Mouse (Mus musculus): ENCODE measurements at regions not wholly inside any gene's neighbourhood (a gene's known extent, or its start where the extent isn't known, plus 50 kb on each side); places are given as distances from the start of the nearest gene placed in this dataset.

DNA sequence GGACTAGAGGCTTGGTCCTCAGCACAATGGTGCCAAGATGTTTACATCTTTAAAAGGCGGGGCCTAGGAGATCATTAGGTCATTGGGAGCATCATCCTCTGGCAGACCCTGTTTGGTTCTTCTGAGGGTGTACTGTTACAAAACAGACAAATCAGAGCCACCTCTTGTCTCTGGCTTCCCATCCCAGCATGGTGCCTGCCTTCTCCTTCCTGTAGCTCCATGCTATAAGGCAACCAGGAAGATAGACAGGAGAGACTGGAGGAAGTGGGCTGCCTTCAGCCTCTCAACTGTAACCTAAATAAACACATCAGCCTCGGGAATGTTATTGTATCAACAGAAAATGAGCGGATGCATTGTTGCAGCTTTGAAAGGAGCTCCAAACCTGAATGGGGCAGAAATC, 529.8 kb upstream of the Gm765 start:
- Histone ChIP-seq H3K27ac (ENCODE audit: low read depth, low read length) (no peak overlapping the region), H3K4me3 (ENCODE audit: low read depth, low read length) (no peak overlapping the region), H3K27me3 (ENCODE audit: control insufficient read depth, insufficient read depth, low read length) (no peaks in the 10 kb centered on the region), H3K9me3 (ENCODE audit: control insufficient read depth, low read length) (no peaks in the 10 kb centered on the region), H3K36me3 (ENCODE audit: control insufficient read depth, insufficient read depth, low read length) (no peaks in the 10 kb centered on the region), H3K9ac (ENCODE audit: low read length) (no peak overlapping the region), H3K4me2 (ENCODE audit: low read depth, low read length, severe bottlenecking) (no peak overlapping the region), H3K4me1 (replicated peaks; ENCODE audit: control insufficient read depth, insufficient read depth, low read length) (no peaks in the 10 kb centered on the region)
- WGBS: 72% methylated on average over 3 of the region's 3 CpGs
- ATAC-seq (replicated peaks; ENCODE audit: low FRiP score) (no peak), DNase-seq (ENCODE audit: low spot score) (no peak)

DNA sequence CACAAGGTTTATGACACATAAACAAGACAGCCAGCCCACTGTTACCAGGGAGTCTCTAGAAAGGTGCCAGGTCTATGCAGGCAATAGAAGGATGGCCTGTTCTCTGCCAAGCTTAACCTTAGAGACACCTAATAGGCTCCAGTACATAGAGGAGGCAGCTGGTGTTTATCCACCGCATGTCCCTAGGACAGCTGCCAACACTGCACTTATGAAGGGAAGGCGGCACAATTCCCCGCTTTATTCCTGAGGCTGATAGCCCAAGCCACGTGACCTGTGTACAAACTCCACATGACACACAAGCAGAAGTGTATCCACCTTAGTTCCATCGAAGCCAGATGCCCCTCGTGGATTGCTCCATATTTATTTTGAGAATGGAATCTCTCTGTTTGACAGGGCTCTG, 527.2 kb upstream of the Gm765 start:
- no peaks in the 10 kb centered on the region for H3K9me3 ChIP-seq (ENCODE audit: control insufficient read depth, low read length)
- H3K36me3 ChIP-seq (ENCODE audit: control insufficient read depth, insufficient read depth, low read length): no peaks in the 10 kb centered on the region
- no peaks in the 10 kb centered on the region for H3K4me1 ChIP-seq (replicated peaks; ENCODE audit: control insufficient read depth, insufficient read depth, low read length)
- no peak overlapping the region for H3K4me2 ChIP-seq (ENCODE audit: low read depth, low read length, severe bottlenecking)
- ATAC-seq (replicated peaks; ENCODE audit: low FRiP score): no peak
- no peak overlapping the region for H3K9ac ChIP-seq (ENCODE audit: low read length)
- no peak overlapping the region for H3K4me3 ChIP-seq (ENCODE audit: low read depth, low read length)
- no peaks in the 10 kb centered on the region for H3K27me3 ChIP-seq (ENCODE audit: control insufficient read depth, insufficient read depth, low read length)
- 91% methylated on average over 6 of the region's 6 CpGs for WGBS
- DNase-seq (ENCODE audit: low spot score): no peak
- no peak overlapping the region for H3K27ac ChIP-seq (ENCODE audit: low read depth, low read length)

- Histone ChIP-seq H3K4me1 (replicated peaks; ENCODE audit: control insufficient read depth, insufficient read depth, low read length) (no peaks in the 10 kb centered on the region), H3K36me3 (ENCODE audit: control insufficient read depth, insufficient read depth, low read length) (no peaks in the 10 kb centered on the region), H3K4me2 (ENCODE audit: low read depth, low read length, severe bottlenecking) (no peak overlapping the region), H3K27me3 (ENCODE audit: control insufficient read depth, insufficient read depth, low read length) (no peaks in the 10 kb centered on the region), H3K27ac (ENCODE audit: low read depth, low read length) (no peak overlapping the region), H3K4me3 (ENCODE audit: low read depth, low read length) (no peak overlapping the region), H3K9ac (ENCODE audit: low read length) (no peak overlapping the region), H3K9me3 (ENCODE audit: control insufficient read depth, low read length) (no peaks in the 10 kb centered on the region)
- ATAC-seq (replicated peaks; ENCODE audit: low FRiP score): no peak
- DNase-seq (ENCODE audit: low spot score): no peak
- WGBS: 88% methylated on average over 2 of the region's 2 CpGs
These were observed 521.8 kb upstream of the Gm765 start for GRCm38 (mm10) chr6:98864306-98864705.

DNA sequence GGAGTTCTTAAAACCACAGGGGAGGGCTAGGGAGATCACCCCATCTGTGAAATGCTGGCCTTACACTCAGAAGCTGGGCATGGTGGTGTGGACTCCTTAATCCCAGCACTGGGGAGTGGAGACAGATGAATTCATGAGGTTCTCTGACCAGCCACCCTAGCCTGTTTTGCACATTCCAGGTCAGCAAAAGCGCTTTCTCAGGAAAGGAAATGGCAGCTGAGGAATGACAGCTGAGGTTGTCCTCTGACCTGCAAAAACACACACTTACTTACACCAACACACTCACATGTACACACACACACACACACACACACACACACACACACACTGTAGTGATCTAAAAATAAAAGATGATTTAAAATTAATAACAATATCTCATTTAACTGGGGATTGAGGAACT, 513.4 kb upstream of the Gm765 start:
- WGBS: 83% methylated on average over 1 of the region's 1 CpGs
- H3K27me3 ChIP-seq (ENCODE audit: control insufficient read depth, insufficient read depth, low read length): no peaks in the 10 kb centered on the region
- ATAC-seq (replicated peaks; ENCODE audit: low FRiP score): no peak
- no peak overlapping the region for H3K9ac ChIP-seq (ENCODE audit: low read length)
- H3K4me2 ChIP-seq (ENCODE audit: low read depth, low read length, severe bottlenecking): no peak overlapping the region
- H3K4me1 ChIP-seq (replicated peaks; ENCODE audit: control insufficient read depth, insufficient read depth, low read length): no peaks in the 10 kb centered on the region
- no peak overlapping the region for H3K27ac ChIP-seq (ENCODE audit: low read depth, low read length)
- H3K36me3 ChIP-seq (ENCODE audit: control insufficient read depth, insufficient read depth, low read length): no peaks in the 10 kb centered on the region
- no peak overlapping the region for H3K4me3 ChIP-seq (ENCODE audit: low read depth, low read length)
- no peaks in the 10 kb centered on the region for H3K9me3 ChIP-seq (ENCODE audit: control insufficient read depth, low read length)
- no peak for DNase-seq (ENCODE audit: low spot score)

DNA sequence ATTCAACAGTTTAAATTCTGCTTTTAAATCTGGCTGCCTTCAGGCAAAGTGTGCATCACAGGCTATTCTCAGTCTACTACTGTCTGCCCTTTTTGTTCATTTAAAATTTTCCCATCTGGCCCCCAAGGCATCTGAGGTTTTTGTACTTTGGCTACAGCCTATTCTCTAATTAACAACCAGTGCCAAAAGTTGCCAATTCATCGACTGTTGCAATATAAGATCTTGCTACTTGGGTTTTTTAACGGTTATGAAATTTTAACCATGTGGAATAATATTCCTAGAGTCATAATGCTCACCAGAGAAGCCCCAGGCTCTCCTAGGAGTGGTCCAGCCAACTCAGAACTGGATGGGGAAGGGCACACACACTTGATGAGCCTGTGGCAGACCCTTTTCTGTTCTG, 508.4 kb upstream of the Gm765 start:
- no peak for ATAC-seq (replicated peaks; ENCODE audit: low FRiP score)
- no peak for DNase-seq (ENCODE audit: low spot score)
- Histone ChIP-seq H3K4me1 (replicated peaks; ENCODE audit: control insufficient read depth, insufficient read depth, low read length) (no peaks in the 10 kb centered on the region), H3K9me3 (ENCODE audit: control insufficient read depth, low read length) (no peaks in the 10 kb centered on the region), H3K27me3 (ENCODE audit: control insufficient read depth, insufficient read depth, low read length) (no peaks in the 10 kb centered on the region), H3K36me3 (ENCODE audit: control insufficient read depth, insufficient read depth, low read length) (no peaks in the 10 kb centered on the region), H3K4me3 (ENCODE audit: low read depth, low read length) (no peak overlapping the region), H3K4me2 (ENCODE audit: low read depth, low read length, severe bottlenecking) (no peak overlapping the region), H3K27ac (ENCODE audit: low read depth, low read length) (no peak overlapping the region), H3K9ac (ENCODE audit: low read length) (no peak overlapping the region)
- 79% methylated on average over 2 of the region's 2 CpGs for whole genome bisulfite sequencing

GRCm38 (mm10) chr6:98848835-98849234, 506.3 kb upstream of the Gm765 start:
- 87% methylated on average over 1 of the region's 1 CpGs for WGBS
- H3K27me3 ChIP-seq (ENCODE audit: control insufficient read depth, insufficient read depth, low read length): no peaks in the 10 kb centered on the region
- ATAC-seq (replicated peaks; ENCODE audit: low FRiP score): no peak
- H3K4me3 ChIP-seq (ENCODE audit: low read depth, low read length): no peak overlapping the region
- H3K36me3 ChIP-seq (ENCODE audit: control insufficient read depth, insufficient read depth, low read length): no peaks in the 10 kb centered on the region
- no peak overlapping the region for H3K27ac ChIP-seq (ENCODE audit: low read depth, low read length)
- DNase-seq (ENCODE audit: low spot score): no peak
- no peaks in the 10 kb centered on the region for H3K9me3 ChIP-seq (ENCODE audit: control insufficient read depth, low read length)
- no peak overlapping the region for H3K9ac ChIP-seq (ENCODE audit: low read length)
- H3K4me2 ChIP-seq (ENCODE audit: low read depth, low read length, severe bottlenecking): no peak overlapping the region
- H3K4me1 ChIP-seq (replicated peaks; ENCODE audit: control insufficient read depth, insufficient read depth, low read length): no peaks in the 10 kb centered on the region

DNA sequence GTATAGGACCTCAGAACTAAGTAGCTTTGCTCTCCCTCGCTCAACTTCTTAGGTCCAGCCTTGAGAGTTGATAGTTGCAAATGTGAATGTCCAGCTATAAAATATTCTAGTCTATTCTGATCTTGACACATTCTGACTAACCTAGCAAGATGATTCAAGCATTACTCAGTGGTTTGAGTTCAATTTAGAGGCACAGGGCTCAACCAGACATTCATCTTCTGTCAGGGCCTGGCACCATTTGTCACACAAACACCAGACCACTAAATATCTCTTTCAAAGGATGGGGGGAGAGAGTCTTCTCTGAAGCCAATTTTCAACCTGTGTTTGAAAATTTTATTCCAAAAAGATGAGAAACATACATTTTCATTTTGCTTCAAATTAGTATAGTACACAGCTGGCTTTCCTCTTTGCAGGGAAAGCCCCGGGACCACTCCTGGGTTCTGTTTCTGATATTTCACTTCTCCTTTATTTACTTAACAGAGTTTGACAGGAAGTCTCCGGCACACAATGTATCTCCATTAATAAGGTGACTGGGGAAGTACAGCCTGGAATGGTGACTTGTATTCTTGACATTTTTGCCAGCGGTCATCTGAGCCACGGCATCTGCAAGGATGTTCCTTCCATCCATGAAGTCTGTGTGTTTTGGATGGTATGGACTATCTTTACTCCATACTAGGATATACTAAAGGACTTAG, 503.6 kb upstream of the Gm765 start:
- 84% methylated on average over 5 of the region's 5 CpGs for WGBS
- no peaks in the 10 kb centered on the region for H3K4me1 ChIP-seq (replicated peaks; ENCODE audit: control insufficient read depth, insufficient read depth, low read length)
- H3K4me2 ChIP-seq (ENCODE audit: low read depth, low read length, severe bottlenecking): no peak overlapping the region
- H3K27me3 ChIP-seq (ENCODE audit: control insufficient read depth, insufficient read depth, low read length): no peaks in the 10 kb centered on the region
- ATAC-seq (replicated peaks; ENCODE audit: low FRiP score) (no peak), DNase-seq (ENCODE audit: low spot score) (no peak)
- H3K9ac ChIP-seq (ENCODE audit: low read length): no peak overlapping the region
- no peak overlapping the region for H3K27ac ChIP-seq (ENCODE audit: low read depth, low read length)
- no peaks in the 10 kb centered on the region for H3K9me3 ChIP-seq (ENCODE audit: control insufficient read depth, low read length)
- H3K4me3 ChIP-seq (ENCODE audit: low read depth, low read length): no peak overlapping the region
- no peaks in the 10 kb centered on the region for H3K36me3 ChIP-seq (ENCODE audit: control insufficient read depth, insufficient read depth, low read length)

DNA sequence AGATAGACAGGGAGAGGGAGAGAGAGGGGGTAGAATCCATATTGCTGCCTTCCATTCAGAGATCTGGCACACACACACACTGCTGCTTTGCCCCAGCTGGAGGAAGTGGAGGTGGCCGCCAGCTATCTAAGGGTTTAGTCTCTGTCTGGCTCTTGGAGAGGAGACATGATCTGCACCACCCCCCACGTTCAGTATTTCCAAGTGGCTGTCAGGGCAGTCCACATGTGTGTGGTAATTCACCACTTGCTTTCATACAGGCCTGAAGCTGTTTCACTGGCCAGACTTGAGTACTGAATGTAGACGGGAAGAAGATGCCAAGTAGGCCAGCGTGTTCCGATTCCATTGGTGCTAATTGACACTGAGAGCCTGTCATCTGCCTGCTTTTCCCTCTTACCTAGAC, 501.0 kb upstream of the Gm765 start:
- no peaks in the 10 kb centered on the region for H3K27me3 ChIP-seq (ENCODE audit: control insufficient read depth, insufficient read depth, low read length)
- H3K9me3 ChIP-seq (ENCODE audit: control insufficient read depth, low read length): no peaks in the 10 kb centered on the region
- no peak overlapping the region for H3K9ac ChIP-seq (ENCODE audit: low read length)
- WGBS: 81% methylated on average over 5 of the region's 5 CpGs
- H3K4me3 ChIP-seq (ENCODE audit: low read depth, low read length): no peak overlapping the region
- ATAC-seq (replicated peaks; ENCODE audit: low FRiP score) (no peak), DNase-seq (ENCODE audit: low spot score) (no peak)
- H3K36me3 ChIP-seq (ENCODE audit: control insufficient read depth, insufficient read depth, low read length): no peaks in the 10 kb centered on the region
- no peaks in the 10 kb centered on the region for H3K4me1 ChIP-seq (replicated peaks; ENCODE audit: control insufficient read depth, insufficient read depth, low read length)
- no peak overlapping the region for H3K27ac ChIP-seq (ENCODE audit: low read depth, low read length)
- H3K4me2 ChIP-seq (ENCODE audit: low read depth, low read length, severe bottlenecking): no peak overlapping the region

DNA sequence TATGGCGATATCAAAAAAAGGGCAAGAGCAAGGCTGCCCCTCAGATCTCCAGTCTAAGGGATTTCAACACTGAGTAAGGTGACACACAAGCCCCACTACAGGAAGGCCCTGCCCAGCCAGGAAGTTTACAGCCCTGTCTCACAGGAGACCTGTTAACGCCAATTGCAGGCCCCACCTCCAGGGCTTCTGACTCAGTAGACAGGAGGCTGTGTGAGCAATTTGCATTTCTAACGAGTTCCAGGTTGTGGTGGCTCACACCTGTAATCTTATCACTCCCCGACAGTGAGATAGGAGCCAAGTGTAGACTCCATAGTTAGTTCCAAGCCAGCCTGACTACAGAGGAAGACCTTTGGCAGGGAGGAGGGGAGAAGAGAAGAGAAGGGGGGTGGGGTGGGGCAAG, 500.4 kb upstream of the Gm765 start:
- H3K27ac ChIP-seq (ENCODE audit: low read depth, low read length): no peak overlapping the region

More for the DNA sequence above, 500.4 kb upstream of the Gm765 start:
- Histone ChIP-seq H3K27me3 (ENCODE audit: control insufficient read depth, insufficient read depth, low read length) (no peaks in the 10 kb centered on the region), H3K4me1 (replicated peaks; ENCODE audit: control insufficient read depth, insufficient read depth, low read length) (no peaks in the 10 kb centered on the region), H3K4me2 (ENCODE audit: low read depth, low read length, severe bottlenecking) (no peak overlapping the region), H3K9ac (ENCODE audit: low read length) (no peak overlapping the region), H3K4me3 (ENCODE audit: low read depth, low read length) (no peak overlapping the region), H3K9me3 (ENCODE audit: control insufficient read depth, low read length) (no peaks in the 10 kb centered on the region), H3K36me3 (ENCODE audit: control insufficient read depth, insufficient read depth, low read length) (no peaks in the 10 kb centered on the region)
- DNase-seq (ENCODE audit: low spot score): no peak
- WGBS: 83% methylated on average over 4 of the region's 4 CpGs
- ATAC-seq (replicated peaks; ENCODE audit: low FRiP score): no peak

Measured in forebrain, embryonic 11.5 days (tissue).